Mouse (Mus musculus) brain, embryonic 14.5 days (tissue): ENCODE measurements at regions not wholly inside any gene's neighbourhood (a gene's known extent, or its start where the extent isn't known, plus 50 kb on each side); places are given as distances from the start of the nearest gene placed in this dataset.

Source experiments
- CTCF ChIP-seq: fragments of 200-500 bp; IDR thresholded peaks from 2 replicates; pipeline ENCODE4 v1.5.1; 2012; ENCODE audit warnings: inconsistent platforms, mild to moderate bottlenecking, moderate library complexity, borderline replicate concordance; ENCODE audit not compliant: insufficient read depth, insufficient read length; ENCODE audit errors: extremely low read depth
- POLR2A ChIP-seq: fragments of 200-500 bp; IDR thresholded peaks from 2 replicates; pipeline ENCODE4 v1.6.1; 2012; ENCODE audit warnings: mild to moderate bottlenecking, inconsistent platforms, borderline replicate concordance; ENCODE audit not compliant: poor library complexity, insufficient read depth, insufficient read length, severe bottlenecking; ENCODE audit errors: extremely low read depth

- no peak for TF ChIP-seq CTCF
- no peak for TF ChIP-seq POLR2A
Observed at GRCm38 (mm10) chr19:59691541-59692096, 233.4 kb downstream of the Emx2 start.
